Mouse (Mus musculus): ENCODE measurements around the gene Cdhr4. TPM values are rescaled to one million over a fixed set of nuclear protein-coding genes. Genes with fewer than 3 reads are reported as not detected.

Gene Cdhr4
- polyA plus RNA-seq, 1 experiment from 2014 or later: 5.0 TPM

DNA sequence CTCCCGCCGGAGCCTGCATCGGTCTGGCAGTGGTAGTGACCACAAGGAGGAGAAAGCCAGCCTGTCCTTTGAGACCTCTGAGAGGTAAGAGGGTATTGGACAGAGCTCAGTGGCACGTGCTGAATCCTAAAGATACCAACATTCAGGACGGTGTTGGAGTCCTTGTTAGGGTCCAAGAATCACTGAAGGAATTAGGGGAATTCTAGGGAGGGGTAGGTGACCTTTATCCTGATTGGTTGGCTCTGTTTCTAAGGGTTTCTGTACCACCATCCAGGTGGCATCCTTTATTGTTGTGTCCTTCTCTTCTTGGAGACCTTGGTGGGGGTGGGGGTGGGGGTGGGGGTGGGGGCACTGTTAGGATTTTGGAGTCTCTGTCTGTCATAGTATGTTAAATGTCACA, 39.8 kb downstream of the Cdhr4 start:
- Histone ChIP-seq H3K4me1 (no peaks in the 10 kb centered on the region), H3K4me3 (no peak overlapping the region), H3K9me3 (no peaks in the 10 kb centered on the region), H3K27me3 (replicated peaks) (no peaks in the 10 kb centered on the region), H3K9ac (no peak overlapping the region), H3K36me3 (peaks cover 56% of the 10 kb centered on the region), H3K4me2 (replicated peaks) (no peak overlapping the region), H3K27ac (no peak overlapping the region)
- ATAC-seq (ENCODE audit: low FRiP score, low read depth): no peak
- WGBS: 94% methylated on average over 5 of the region's 5 CpGs

DNA sequence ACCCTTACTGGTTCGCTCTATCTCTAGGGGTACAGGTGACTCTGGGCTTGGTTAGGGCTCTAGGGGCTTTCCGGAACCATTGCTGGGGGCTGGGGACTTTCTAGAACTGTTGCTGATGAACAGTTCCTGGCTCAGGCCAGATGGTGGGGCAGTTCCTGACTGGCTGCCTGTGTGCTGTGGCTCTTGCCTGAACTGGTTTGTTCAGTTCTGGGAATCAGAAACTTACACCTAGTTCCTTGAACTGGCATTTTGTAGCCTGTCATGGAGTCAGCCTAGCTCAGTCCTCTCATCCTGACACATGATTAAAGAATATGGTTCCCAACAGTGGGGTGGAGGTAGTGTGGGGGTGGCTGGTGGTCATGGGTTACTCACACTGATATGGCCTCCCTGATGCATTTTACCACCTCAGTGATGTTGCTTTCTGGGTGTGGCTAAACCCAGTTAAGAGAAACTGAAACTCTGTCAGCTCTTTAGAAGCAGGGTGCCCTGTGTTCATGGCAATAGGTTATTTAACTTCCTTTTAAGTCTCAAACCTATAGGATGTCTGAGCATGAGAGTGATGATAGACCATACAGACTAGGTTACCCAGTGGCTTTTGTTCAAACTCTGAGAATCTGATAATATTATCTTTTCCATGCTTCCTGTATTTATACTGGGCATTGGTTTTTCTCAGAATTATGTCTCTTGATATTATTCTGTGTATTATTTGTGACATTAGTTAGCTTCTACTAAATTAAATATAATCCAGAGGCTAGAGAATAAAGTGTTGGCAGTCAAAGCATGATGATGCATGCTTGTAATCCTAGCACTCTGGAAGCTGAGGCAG, 43.2 kb downstream of the Cdhr4 start:
- H3K27me3 ChIP-seq (replicated peaks): no peaks in the 10 kb centered on the region
- WGBS: 100% methylated on average over 2 of the region's 2 CpGs
- H3K4me3 ChIP-seq: no peak overlapping the region
- H3K9me3 ChIP-seq: no peaks in the 10 kb centered on the region
- no peaks in the 10 kb centered on the region for H3K4me1 ChIP-seq
- no peak overlapping the region for H3K4me2 ChIP-seq (replicated peaks)
- no peak overlapping the region for H3K9ac ChIP-seq
- ATAC-seq (ENCODE audit: low FRiP score, low read depth): no peak
- peaks cover 58% of the 10 kb centered on the region for H3K36me3 ChIP-seq
- H3K27ac ChIP-seq: no peak overlapping the region

DNA sequence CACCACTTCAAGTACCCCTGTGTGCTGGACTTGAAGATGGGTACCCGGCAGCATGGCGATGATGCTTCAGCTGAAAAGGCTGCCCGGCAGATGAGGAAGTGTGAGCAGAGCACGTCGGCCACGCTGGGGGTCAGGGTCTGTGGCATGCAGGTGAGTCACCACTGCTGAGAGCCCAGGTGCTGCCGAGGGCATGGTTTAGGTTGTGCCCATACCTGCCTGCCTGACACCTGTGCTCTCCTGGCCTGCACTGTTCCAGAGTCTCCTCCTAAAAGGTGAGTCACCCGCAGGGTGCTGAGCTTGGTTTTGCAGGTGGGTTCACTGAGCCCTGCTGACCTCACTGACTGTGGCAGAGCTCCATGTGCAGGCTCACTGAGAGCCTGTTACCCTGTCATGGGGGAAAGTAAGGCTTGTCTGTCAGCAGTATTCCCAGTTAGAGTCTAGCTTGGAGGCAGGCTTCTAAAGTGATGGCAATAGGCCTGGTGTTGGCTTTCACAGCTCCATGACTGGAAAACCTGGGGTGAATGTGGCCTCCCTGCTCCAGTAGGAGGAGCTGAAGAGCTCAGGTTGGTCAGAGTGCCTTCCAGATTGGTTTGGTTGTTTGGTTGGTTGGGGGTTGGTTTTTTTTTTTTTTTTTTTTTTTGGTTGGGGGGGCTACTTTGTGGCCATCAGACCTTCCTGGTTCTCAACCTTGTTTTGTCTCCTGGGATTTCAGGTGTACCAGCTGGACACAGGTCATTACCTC, 52.6 kb downstream of the Cdhr4 start:
- ATAC-seq (ENCODE audit: low FRiP score, low read depth): no peak
- Histone ChIP-seq H3K4me3 (no peak overlapping the region), H3K9ac (no peak overlapping the region), H3K9me3 (no peaks in the 10 kb centered on the region), H3K36me3 (peaks cover 59% of the 10 kb centered on the region), H3K4me1 (peaks cover 16% of the 10 kb centered on the region), H3K27ac (no peak overlapping the region), H3K4me2 (replicated peaks) (no peak overlapping the region), H3K27me3 (replicated peaks) (no peaks in the 10 kb centered on the region)
- 97% methylated on average over 8 of the region's 8 CpGs for WGBS

GRCm38 (mm10) chr9:108046582-108046981, 54.3 kb downstream of the Cdhr4 start:
- Histone ChIP-seq H3K4me1 (peaks cover 23% of the 10 kb centered on the region), H3K9me3 (no peaks in the 10 kb centered on the region), H3K36me3 (peaks cover 59% of the 10 kb centered on the region), H3K27ac (no peak overlapping the region), H3K4me3 (no peak overlapping the region), H3K9ac (no peak overlapping the region), H3K4me2 (replicated peaks) (no peak overlapping the region), H3K27me3 (replicated peaks) (no peaks in the 10 kb centered on the region)
- WGBS: 89% methylated on average over 4 of the region's 4 CpGs
- no peak for ATAC-seq (ENCODE audit: low FRiP score, low read depth)

DNA sequence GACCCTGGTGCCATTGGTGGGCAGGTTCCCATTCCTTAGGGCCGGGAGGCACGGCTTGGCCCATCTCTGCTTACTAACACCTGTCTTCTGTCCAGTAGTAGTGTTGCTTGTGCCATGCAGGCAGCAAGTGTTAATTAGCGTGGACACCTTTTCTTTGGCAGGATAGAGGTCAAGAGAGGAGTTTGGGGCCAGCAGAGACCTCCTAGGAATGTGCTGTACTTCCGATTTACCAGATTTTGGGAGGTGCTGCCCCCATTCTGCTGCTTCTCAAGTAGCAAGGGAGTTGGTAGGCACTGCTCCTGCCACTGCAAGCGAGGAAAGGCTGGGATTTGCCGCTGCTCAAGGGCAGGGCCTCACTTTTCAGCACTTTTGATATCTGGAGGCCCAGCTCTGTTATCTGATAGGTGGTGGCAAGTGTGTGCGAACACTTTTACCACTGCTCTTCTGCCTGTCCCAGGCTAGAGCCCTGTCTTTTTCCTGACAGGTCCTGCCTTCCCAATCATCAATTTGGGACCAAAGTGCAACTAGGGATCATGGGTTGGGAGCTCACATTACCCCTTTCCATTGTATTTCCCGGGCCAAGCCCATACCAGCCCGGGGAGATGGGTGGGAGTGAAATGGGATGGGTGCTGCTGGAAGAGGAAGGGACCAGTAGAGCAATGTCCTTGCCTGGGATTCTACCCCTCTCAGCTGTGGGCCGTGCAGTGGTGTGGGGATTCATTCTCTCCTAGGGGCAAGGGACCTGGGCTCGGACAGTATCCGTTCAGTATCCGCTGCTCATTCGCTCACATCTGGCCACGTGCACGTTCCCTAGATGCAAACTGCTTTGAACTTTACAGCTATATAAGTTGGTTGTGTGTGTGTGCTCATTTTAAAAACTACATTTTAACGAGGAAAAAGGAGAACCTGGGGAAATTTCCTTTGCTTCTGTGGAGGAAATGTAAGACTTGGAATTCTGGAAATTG, 55.6 kb downstream of the Cdhr4 start:
- peaks cover 23% of the 10 kb centered on the region for H3K4me1 ChIP-seq
- peaks cover 49% of the 10 kb centered on the region for H3K36me3 ChIP-seq
- peak overlapping the region; percentile 70 for H3K4me3 ChIP-seq
- H3K4me2 ChIP-seq (replicated peaks): peak overlapping the region; percentile 86
- H3K27me3 ChIP-seq (replicated peaks): no peaks in the 10 kb centered on the region
- ATAC-seq (ENCODE audit: low FRiP score, low read depth): no peak
- H3K9me3 ChIP-seq: no peaks in the 10 kb centered on the region
- H3K27ac ChIP-seq: no peak overlapping the region
- 50% methylated on average over 17 of the region's 17 CpGs for WGBS
- H3K9ac ChIP-seq: peak overlapping the region; percentile 45; the same call in 1 of the 2 replicates

DNA sequence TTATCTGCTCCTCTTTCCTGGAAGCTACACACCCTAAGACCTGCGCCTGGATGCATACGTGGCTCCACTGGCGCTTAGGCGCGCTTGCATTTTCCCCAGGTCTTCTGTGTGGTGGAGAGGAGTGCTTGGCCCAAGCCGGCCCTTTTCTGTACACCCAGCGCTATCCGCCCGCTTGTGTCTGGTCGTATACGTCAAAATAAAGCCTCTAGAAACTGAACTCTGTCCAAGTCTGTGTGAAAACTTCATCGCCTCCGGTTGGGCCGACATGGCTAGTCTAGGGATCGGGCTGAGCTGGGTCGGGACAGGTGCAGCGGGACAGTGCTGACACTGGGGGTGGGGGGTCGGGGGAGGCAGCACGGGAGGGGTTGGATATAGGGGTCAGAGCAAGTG, 56.3 kb downstream of the Cdhr4 start:
- H3K27me3 ChIP-seq (replicated peaks): no peaks in the 10 kb centered on the region
- no peak overlapping the region for H3K27ac ChIP-seq
- no peaks in the 10 kb centered on the region for H3K9me3 ChIP-seq
- peak overlapping the region; percentile 70 for H3K4me3 ChIP-seq
- H3K9ac ChIP-seq: peak overlapping the region; percentile 45
- WGBS: under 1% methylated on average over 19 of the region's 19 CpGs
- peaks cover 46% of the 10 kb centered on the region for H3K36me3 ChIP-seq
- peaks cover 29% of the 10 kb centered on the region for H3K4me1 ChIP-seq
- H3K4me2 ChIP-seq (replicated peaks): peak overlapping the region; percentile 86
- peak; percentile 58 for ATAC-seq (ENCODE audit: low FRiP score, low read depth)

GRCm38 (mm10) chr9:108049016-108049455, 56.7 kb downstream of the Cdhr4 start, which contains the start of gene Gmppb:
TSS of gene Gmppb (plus strand) at chr9:108049242.
- ATAC-seq (ENCODE audit: low FRiP score, low read depth): peak; percentile 92
- no peaks in the 10 kb centered on the region for H3K9me3 ChIP-seq
- WGBS: under 1% methylated on average over 37 of the region's 39 CpGs
- H3K4me3 ChIP-seq: peak within 1 kb of the TSS; percentile 70
- H3K36me3 ChIP-seq: peaks cover 51% of the 10 kb centered on the region
- peak within 1 kb of the TSS; percentile 69 for H3K9ac ChIP-seq
- H3K4me1 ChIP-seq: peaks cover 29% of the 10 kb centered on the region
- peak within 1 kb of the TSS; percentile 86 for H3K4me2 ChIP-seq (replicated peaks)
- no peaks in the 10 kb centered on the region for H3K27me3 ChIP-seq (replicated peaks)
- H3K27ac ChIP-seq: no peak within 1 kb of the TSS

Other genes with a start within 250 kb of the Cdhr4 start
- 231 and 241 TPM in 2 replicates for gene Rbm5, start 221.5 kb upstream of the Cdhr4 start, polyA plus RNA-seq (2016; fragmentation: Nextera tagmentation; extraction: Ambion mirVana)
- gene Rbm6, start 119.3 kb upstream of the Cdhr4 start, polyA plus RNA-seq (2016; fragmentation: Nextera tagmentation; extraction: Ambion mirVana): 121 TPM in 2 replicates
- gene Mon1a, start 104.3 kb upstream of the Cdhr4 start, polyA plus RNA-seq (2016; fragmentation: Nextera tagmentation; extraction: Ambion mirVana): 20.8 and 22.7 TPM in 2 replicates
- 1.8 and 2.2 TPM in 2 replicates for gene Mst1r, start 85.6 kb upstream of the Cdhr4 start, polyA plus RNA-seq (2016; fragmentation: Nextera tagmentation; extraction: Ambion mirVana)
- gene Actl11, start 64.0 kb upstream of the Cdhr4 start, polyA plus RNA-seq (2016; fragmentation: Nextera tagmentation; extraction: Ambion mirVana): not detected in 2 replicates
- gene Camkv, start 56.8 kb upstream of the Cdhr4 start, polyA plus RNA-seq (2016; fragmentation: Nextera tagmentation; extraction: Ambion mirVana): 7.8 and 8.0 TPM in 2 replicates
- gene Traip, start 42.4 kb upstream of the Cdhr4 start, polyA plus RNA-seq (2016; fragmentation: Nextera tagmentation; extraction: Ambion mirVana): 15.2 and 16.7 TPM in 2 replicates
- 11.7 and 12.2 TPM in 2 replicates for gene Uba7, start 17.0 kb upstream of the Cdhr4 start, polyA plus RNA-seq (2016; fragmentation: Nextera tagmentation; extraction: Ambion mirVana)
- gene Gm20661, start 9.4 kb upstream of the Cdhr4 start, polyA plus RNA-seq (2016; fragmentation: Nextera tagmentation; extraction: Ambion mirVana): 2.0 and 2.2 TPM in 2 replicates
- gene Inka1, start 6.6 kb upstream of the Cdhr4 start, polyA plus RNA-seq (2016; fragmentation: Nextera tagmentation; extraction: Ambion mirVana): 39.2 and 42.3 TPM in 2 replicates
- 0.89 and 1.5 TPM in 2 replicates for gene Gm20662, start 3.9 kb downstream of the Cdhr4 start, polyA plus RNA-seq (2016; fragmentation: Nextera tagmentation; extraction: Ambion mirVana)
- 96.2 and 97.9 TPM in 2 replicates for gene Ip6k1, start 10.0 kb downstream of the Cdhr4 start, polyA plus RNA-seq (2016; fragmentation: Nextera tagmentation; extraction: Ambion mirVana)
- 18.3 and 23.5 TPM in 2 replicates for gene Gmppb, start 56.7 kb downstream of the Cdhr4 start, polyA plus RNA-seq (2016; fragmentation: Nextera tagmentation; extraction: Ambion mirVana)
- gene Amigo3, start 60.7 kb downstream of the Cdhr4 start, polyA plus RNA-seq (2016; fragmentation: Nextera tagmentation; extraction: Ambion mirVana): 3.6 and 3.9 TPM in 2 replicates
- gene Mst1, start 87.9 kb downstream of the Cdhr4 start, polyA plus RNA-seq (2016; fragmentation: Nextera tagmentation; extraction: Ambion mirVana): 0.44 and 0.46 TPM in 2 replicates
- gene Rnf123, start 90.8 kb downstream of the Cdhr4 start, polyA plus RNA-seq (2016; fragmentation: Nextera tagmentation; extraction: Ambion mirVana): 43.5 and 43.8 TPM in 2 replicates
- 57.6 and 63.4 TPM in 2 replicates for gene Apeh, start 102.1 kb downstream of the Cdhr4 start, polyA plus RNA-seq (2016; fragmentation: Nextera tagmentation; extraction: Ambion mirVana)
- 5.3 and 6.5 TPM in 2 replicates for gene Bsn, start 197.9 kb downstream of the Cdhr4 start, polyA plus RNA-seq (2016; fragmentation: Nextera tagmentation; extraction: Ambion mirVana)

Measured in neural tube, embryonic 12.5 days (tissue).